Mouse (Mus musculus) C2C12 (cell line): Measurements from ENCODE around the gene Otogl.

Source experiments
- CEBPB ChIP-seq: IDR thresholded peaks from one replicate; pipeline ENCODE4 v1.6.1; 2011; ENCODE audit warnings: low read depth, mild to moderate bottlenecking, control low read depth, moderate library complexity
- CTCF ChIP-seq: IDR thresholded peaks from one replicate; pipeline ENCODE4 v1.5.1; 2011; ENCODE audit not compliant: control insufficient read depth, insufficient read depth, insufficient read length
- MAX ChIP-seq: IDR thresholded peaks from one replicate; pipeline ENCODE4 v1.6.1; 2011; ENCODE audit warnings: mild to moderate bottlenecking, control low read depth

- TF ChIP-seq CTCF, result no peak
- no peak for TF ChIP-seq MAX
- no peak for TF ChIP-seq CEBPB
These were observed 6.5 kb downstream of the Otogl start for GRCm38 (mm10) chr10:107905274-107906034.
